Mouse (Mus musculus) CD4-positive helper T cell, adult 2 months (primary cell): ENCODE measurements around the gene Grm1.
"Not testable (repeated sequence)": the region's sequence is repeated elsewhere in the genome, so short reads cannot be mapped to it uniquely, and the experiment has no call there.

Source experiments
- DNase-seq: peaks from one replicate; pipeline ENCODE4 v3.0.0-alpha.2; 2012; ENCODE audit warnings: low read depth, missing footprints, low spot score

Gene Grm1

GRCm38 (mm10) chr10:11081611-11082398 is at the start of gene Grm1:
TSS of gene Grm1 (minus strand) at chr10:11082356.
- no peak for DNase-seq

DNA sequence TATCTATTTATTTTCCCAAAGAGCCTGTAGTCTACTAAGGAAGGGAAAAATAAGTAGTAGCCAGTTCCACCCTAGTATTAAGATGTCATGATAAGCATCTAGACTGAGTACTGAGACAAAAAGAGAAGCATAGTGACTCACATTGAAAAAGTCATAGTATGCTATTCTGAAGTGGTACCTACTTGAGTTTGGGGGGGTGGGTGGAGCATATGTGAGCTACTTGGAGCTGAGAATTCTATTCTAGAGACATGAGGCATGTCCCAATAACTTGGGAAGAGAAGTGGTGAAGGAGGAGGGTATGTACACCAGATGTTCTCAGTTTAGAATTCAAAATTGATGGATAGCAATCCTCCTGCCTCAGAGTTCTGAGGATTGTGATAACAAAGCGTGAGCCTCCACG is 39.6 kb upstream of the Grm1 start:
- DNase-seq, result no peak

- DNase-seq, result no peak
Measured at GRCm38 (mm10) chr10:11098475-11099044, 16.4 kb upstream of the Grm1 start.

DNA sequence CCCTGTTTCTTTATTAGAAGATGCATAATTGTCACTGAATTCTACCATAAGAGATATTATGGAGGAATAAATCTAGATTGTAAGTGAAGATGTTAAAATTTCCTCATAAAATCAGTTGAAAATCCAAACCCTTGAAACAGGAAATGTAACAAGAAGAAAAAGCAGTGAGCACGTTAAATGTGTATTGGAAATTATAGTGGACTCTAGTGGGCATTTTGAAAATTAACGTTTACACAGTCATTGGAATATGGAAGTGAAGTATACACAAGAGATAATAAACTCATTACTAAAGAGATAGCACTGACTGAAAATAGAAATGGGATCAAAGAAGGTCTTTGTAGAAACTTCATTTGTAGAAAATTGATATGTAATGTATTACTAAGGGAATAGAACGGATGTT is 4.2 kb upstream of the Grm1 start:
- no peak for DNase-seq

GRCm38 (mm10) chr10:11080725-11081610 is 1.2 kb downstream of the Grm1 start:
- DNase-seq, result no peak

DNA sequence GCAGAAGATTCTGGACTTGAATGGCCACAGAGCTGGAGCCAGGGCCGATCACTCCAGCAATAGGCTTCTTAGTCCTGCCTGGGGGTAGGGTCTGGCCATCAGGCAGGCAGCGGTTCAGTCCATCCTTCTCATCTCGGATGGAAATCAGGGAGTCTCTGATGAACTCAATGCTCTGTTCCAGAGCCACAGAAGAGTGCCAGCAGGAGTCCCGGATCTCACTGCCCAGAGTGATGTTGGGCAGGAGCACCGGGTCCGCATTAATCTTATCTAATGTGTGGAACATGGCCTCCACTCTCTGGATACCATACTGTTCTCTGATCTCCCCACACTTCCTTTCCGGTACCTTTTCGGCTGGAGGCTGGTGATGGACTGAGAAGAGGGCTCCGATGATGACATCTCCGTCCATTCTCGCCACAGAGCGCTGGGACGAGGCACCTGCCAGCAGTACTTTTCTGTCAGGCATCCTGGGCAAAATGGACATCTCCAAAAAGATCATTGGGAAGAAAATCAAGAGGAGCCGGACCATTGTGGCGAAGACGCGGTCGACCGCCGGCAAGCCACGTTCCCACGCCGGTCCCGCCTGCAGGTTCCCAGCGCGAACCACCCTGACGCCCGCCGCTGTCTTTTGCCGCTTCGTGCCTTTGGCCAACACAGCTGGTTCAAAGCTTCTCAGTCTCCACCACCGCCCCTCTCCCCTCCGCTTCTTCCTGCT is 2.0 kb downstream of the Grm1 start:
- no peak for DNase-seq

- DNase-seq, result no peak
Measured at GRCm38 (mm10) chr10:11079506-11079905, 2.6 kb downstream of the Grm1 start.

GRCm38 (mm10) chr10:11065136-11065535 is 17.0 kb downstream of the Grm1 start:
- no peak for DNase-seq

GRCm38 (mm10) chr10:11061318-11062071 is 20.7 kb downstream of the Grm1 start:
- no peak for DNase-seq

DNA sequence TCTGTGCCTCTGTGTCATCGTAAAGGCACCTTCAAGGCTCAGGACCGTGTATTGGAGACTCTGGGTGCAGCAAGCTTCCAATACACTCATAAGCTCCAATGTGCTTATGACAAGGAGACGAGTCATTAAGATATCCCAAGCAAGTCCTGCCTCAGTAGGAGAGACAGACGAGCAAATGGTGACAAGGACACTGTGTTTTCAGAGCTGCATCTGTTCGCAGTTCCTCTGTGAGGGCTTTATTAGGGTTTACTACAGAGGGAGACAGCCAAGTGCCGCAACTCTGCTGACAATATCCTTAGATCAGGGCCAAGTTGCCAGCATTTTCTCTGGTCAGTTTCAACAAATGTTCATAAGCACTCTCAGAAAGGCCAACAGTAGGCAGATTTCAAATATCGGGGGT is 32.8 kb downstream of the Grm1 start:
- no peak for DNase-seq

GRCm38 (mm10) chr10:11045421-11045820 is 36.7 kb downstream of the Grm1 start:
- DNase-seq, result not testable (repeated sequence)

DNA sequence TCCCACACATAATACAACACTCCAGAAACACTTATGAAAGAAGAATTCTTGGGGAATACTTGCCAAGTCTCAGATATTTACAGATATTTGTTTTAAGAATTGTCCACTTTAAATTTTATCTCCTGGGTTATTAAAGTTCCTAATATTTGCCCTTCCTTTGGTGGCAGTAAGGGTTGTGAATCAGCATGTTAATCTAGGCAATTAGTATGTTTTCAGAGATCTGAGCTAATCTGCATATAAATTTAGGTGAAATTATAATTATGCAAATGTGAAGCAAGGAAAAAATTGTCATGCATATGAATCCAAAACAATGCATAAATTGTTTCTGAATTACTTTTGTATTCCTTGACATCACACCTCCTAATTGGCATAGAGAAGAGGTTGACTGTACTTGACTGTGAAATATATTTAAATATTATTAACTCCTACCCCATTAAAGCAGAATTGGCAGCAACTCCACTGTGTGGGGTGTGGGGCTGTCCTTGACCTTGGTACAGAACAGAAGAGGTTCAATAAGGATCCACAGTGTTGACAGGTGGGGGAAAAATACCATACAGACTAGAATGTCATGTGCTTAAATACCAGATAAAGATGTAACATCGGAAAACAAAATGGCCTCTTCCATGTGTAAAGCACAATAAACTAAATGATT is 37.6 kb downstream of the Grm1 start:
- no peak for DNase-seq

GRCm38 (mm10) chr10:11039323-11039722 is 42.8 kb downstream of the Grm1 start:
- no peak for DNase-seq

GRCm38 (mm10) chr10:11032221-11032620 is 49.9 kb downstream of the Grm1 start:
- DNase-seq, result no peak

GRCm38 (mm10) chr10:11025764-11026518 is 56.2 kb downstream of the Grm1 start:
- DNase-seq, result no peak

DNA sequence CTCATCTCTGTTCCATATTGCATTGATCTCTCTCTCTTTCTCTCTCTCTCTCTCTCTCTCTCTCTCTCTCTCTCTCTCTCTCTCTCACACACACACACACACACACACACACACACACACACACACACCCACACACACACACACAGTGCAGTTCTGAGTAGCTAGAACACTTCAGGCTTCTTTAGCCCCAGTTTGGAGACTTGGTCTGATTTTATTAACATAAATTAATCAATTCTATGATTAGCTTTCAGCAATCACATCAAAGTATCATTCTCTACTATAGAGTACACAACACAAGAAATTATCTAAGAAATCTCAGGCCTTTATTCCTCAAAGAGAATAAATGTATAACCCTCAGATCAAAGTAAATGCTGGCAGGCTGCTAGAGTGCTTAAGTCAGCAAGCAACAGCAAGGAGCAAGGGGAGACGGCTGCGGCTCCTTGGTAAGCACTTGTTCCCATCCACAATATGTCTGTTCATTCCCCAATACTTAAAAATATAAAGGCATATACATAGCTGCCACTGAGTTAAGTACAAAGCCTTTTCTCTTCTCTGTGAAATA is 63.1 kb downstream of the Grm1 start:
- DNase-seq, result no peak

- DNase-seq, result no peak
Measured at GRCm38 (mm10) chr10:11013653-11014052, 68.5 kb downstream of the Grm1 start.

DNA sequence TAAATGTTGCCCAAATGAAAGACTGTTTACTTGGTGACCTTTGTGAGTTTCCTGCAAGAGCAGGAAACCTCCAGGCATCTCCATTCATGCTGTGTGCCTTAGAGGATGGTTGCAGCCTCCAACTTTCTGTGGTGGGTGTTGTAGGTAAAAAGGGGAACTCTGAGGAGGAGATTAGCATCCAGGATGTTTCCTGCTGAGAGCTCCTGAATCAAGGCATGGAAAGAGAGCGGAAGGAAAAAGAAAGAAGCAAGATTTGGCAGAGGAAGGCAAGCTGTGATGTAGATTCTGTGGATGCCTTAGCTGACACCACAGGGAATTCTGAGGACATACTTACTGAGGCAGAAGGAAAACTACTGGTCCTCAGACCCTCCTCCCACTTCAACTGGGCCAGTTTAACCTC is 85.4 kb downstream of the Grm1 start:
- DNase-seq, result no peak

DNA sequence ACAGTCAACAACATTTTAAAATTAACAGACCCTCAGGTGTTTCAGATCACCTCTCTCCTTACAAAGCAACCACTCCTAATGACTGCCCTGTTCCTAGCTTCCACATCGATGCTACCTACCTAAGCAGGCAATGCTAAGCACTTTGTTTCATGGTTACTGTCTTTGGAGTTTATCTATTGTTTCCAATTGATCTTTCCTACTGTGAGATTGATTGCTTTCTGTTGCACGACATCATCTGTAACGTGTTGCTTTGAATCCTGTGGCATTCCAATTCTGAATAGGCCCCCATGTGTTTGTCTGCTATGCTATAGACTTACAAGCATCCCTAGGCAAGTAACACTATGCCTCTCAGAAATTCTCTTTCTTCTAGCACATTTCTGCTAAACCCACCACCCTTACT is 90.4 kb downstream of the Grm1 start:
- DNase-seq, result no peak
